Mouse (Mus musculus) myocyte (in vitro differentiated cells): Measurements from ENCODE around the gene Atp1a1.

ENCODE experiments used
- E2F4 ChIP-seq: IDR thresholded peaks from one replicate; pipeline ENCODE4 v1.6.1; 2011; ENCODE audit warnings: mild to moderate bottlenecking, control low read depth, moderate library complexity; ENCODE audit not compliant: insufficient read depth
- MAX ChIP-seq: IDR thresholded peaks from one replicate; pipeline ENCODE4 v1.6.1; 2011; ENCODE audit warnings: low read depth, mild to moderate bottlenecking, control low read depth
- TCF12 ChIP-seq: IDR thresholded peaks from one replicate; pipeline ENCODE4 v1.6.1; 2011; ENCODE audit warnings: mild to moderate bottlenecking, control low read depth; ENCODE audit not compliant: poor library complexity, insufficient read depth, severe bottlenecking
- USF1 ChIP-seq: IDR thresholded peaks from one replicate; pipeline ENCODE4 v1.6.1; 2011; ENCODE audit warnings: low read depth, mild to moderate bottlenecking, control low read depth, moderate library complexity

DNA sequence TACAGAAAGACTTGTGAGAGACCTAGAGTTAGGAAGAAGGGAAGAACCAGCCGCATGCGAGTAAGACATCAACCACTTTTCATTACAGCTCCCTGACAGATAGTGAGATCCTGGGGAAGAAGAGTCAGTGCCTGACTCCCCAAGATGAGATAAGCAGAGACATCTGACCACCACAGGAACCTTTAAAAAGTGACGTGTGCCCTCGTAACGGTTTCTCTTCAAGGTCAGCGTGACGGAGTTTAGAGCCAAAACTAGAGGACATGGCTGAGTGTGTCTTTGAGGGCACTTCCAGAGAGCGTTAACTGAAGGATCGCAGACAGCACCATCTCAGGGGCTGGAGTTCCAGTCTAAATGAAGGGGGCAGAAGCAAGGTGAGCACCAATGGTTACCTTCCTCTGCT is 70.2 kb downstream of the Atp1a1 start:
- TF ChIP-seq E2F4, result no peak
- TF ChIP-seq TCF12, result no peak
- no peak for TF ChIP-seq MAX
- no peak for TF ChIP-seq USF1
